Mouse (Mus musculus): ENCODE measurements around the gene Mrps25.

Mrps25 gene
- long read RNA-seq, experiment 1, full-length matches to known transcripts, result 52 of 53 reads
- long read RNA-seq, experiment 1, partial matches to known transcripts, result 0 of 53 reads
- long read RNA-seq, experiment 1, other reads (novel, unspliced or antisense), result 1 of 53 reads
- long read RNA-seq, experiment 2, full-length matches to known transcripts, result 68 of 71 reads
- long read RNA-seq, experiment 2, partial matches to known transcripts, result 1 of 71 reads
- long read RNA-seq, experiment 2, other reads (novel, unspliced or antisense), result 2 of 71 reads

DNA sequence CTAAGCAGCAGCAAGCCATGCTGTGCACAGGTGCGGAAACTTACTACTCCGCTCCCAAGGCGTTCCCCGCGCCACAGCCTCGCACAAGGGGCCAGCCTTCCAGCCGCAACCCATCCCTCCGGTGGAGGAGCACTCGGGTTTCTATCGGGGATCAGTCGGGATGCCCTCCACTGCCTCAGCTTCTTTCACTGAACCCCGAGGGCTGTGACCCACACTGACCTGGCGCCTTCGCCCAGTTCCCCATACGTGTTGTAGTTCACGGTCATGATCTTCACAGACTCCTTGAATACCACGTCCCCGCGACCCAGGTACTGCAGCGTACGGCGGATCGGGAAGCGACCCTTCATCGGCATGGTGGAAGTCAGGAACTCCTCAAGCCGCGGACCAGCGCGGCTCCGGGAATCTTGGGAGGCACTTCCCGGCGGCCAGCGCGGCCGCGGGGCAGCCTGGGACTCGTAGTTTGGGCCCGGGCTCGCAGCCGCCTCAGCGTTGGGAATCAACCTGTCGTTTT lies at the start of gene Mrps25:
Gene Mrps25 (minus strand): TSS at position 413 of the 511 bp plus-strand sequence.
- intact Hi-C loops (cut with DNase I), result loop anchor here (5.0 kb wide), 1 partner anchor 86 kb away; no protein-coding TSS in a partner anchor

DNA sequence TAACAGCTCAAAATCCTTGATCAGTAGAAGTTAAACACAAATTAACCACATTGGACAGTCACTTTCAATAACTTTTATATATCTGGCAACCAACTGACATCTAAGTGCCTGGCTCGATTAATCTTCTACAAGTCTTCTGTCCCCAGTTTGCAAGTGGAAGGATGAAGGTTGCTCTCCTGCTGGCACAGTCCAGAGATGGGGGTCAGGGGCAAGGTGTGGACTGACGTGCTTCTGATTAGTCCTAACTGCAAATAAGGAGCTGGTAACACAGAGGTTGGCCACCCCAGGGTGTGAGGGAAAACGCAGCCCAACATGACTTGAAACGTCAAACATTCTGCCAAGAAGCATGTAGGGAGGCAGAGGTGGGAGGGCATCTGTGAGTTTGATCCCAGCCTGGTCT lies 47.9 kb upstream of the Mrps25 start:
- intact Hi-C loops (cut with DNase I), result no loop called here

DNA sequence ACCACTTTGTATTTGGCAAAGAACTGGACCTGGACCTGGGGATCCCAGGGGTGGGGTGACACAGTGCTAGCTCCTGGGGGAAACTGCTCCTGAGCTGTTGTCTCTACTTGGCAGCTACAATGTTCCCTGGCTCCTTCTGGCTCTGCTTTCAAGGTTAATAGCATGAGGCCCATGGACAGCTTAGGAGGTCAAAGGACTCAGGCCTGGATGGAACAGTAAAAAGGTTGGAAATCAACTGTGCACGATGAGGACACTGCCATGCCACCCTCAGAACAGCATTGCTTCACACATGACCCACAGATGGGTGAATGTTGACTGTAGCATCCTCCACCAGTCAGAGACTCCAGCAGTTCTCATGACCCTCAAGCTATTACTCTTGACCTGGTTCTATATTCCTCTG lies 47.5 kb upstream of the Mrps25 start:
- intact Hi-C loops (cut with DNase I), result no loop called here

DNA sequence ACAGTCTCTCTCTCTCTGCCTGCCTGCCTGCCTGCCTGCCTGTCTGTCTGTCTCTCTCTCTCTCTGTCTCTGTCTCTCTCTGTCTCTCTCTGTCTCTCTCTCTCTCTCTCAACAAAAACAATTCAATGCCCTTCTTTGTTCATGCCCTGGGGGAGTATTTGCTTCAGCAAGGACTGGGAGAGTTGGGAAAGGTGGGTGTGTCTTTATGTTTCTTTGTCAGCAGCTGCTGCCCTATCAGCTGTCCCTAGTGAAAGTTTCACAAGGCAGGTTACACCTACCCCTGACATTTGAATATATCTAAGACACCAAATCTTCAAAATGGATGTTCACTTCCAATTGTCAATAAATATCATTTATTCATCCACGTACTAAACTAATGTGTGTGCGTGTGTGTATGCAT lies 45.8 kb upstream of the Mrps25 start:
- intact Hi-C loops (cut with DNase I), result no loop called here

DNA sequence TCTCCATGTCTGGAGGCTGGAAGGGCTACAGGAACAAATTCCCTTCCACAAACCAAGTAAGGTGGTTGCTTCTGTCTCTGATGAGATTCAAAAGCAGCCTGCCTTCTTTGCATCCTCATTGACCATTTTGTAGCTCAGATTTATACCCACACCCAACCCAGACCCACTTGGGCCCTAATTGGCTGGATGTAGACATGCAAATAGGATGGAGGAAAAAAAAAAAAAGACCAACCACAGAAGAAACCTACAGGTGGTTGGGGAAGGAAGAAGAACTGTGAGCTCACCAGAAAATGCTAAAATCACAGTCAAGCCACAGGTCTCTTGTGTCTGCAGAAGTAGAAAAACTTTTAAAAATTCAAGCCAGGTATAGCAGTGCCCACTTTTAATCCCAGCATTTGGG lies 45.3 kb upstream of the Mrps25 start:
- intact Hi-C loops (cut with DNase I), result no loop called here

DNA sequence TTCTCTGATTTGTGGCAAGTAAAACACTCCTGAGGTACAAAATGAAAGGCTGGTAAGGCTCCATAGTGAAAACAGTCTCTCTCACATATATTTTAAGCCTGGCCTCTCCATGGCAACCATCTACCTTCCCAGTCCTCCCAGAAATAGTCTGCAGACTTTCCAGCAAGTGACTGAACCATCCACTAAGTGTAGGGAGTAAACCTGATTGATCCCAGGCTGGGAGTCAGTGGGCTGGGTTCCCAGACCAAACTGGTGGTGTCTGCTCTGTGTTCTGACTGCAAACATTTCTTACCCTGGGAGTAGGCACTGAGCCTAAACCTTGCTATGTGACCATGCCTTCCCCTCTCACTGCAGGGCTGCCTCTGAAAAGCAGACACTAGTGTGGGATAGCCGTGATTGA lies 41.1 kb upstream of the Mrps25 start:
- intact Hi-C loops (cut with DNase I), result no loop called here

DNA sequence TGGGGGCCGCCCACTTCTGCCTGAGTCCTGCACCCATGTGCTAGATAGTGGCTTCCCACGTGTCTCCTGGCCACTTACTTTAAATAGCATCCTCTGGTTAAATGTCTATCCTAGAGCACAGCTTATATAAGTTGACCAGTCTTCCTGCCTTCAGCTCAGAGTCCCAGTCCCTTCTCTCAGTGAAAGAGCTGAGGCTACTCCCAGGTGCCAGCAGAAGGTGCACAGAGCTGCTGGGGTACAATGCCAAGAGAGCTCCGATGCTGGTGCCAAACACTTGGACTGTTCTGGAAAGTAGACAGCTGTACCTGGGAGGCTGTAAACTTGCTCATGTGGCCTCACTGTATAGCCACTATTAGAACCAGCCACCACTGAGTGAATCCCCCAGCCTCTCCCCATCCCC lies 38.2 kb upstream of the Mrps25 start:
- intact Hi-C loops (cut with DNase I), result no loop called here

DNA sequence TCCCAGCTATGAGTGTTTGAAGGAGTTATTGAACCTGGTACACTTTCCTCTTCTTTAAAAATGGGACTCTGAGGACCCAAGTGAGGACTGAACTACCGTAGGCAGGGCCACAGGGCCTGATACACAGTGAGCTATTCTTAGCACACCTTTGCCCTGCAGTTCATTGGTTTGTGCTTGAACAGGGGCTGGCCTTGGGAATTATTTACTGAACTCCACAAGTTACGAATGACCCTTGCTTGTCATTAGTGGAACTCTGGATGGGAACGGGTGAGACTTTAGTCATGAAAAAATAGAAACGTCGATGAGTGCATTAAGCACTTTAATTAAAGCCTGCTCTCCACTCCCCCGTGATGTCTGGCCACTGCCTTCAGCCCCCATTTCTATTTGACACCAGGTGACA lies 37.8 kb upstream of the Mrps25 start:
- intact Hi-C loops (cut with DNase I), result no loop called here

DNA sequence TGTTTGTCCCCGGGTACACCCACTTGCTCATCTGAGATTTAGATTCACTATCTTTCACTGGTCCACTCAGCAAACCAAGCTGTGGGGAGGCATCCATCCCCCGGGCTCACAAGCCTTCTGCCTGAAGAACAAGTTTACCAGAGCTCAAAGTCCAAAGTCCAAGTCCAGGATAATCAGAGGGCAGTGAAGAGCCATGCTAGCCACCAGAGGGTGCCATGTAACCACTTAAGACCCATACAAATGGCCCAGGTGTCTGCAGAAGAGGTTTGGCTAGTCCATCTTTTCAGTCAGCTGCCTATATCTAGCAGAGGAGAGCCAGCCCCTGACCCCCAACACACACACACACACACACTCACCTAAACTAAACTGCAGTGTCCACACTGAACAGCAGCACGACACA lies 35.6 kb upstream of the Mrps25 start:
- intact Hi-C loops (cut with DNase I), result loop anchor here (1.0 kb wide), 1 partner anchor 50 kb away; no protein-coding TSS in a partner anchor

DNA sequence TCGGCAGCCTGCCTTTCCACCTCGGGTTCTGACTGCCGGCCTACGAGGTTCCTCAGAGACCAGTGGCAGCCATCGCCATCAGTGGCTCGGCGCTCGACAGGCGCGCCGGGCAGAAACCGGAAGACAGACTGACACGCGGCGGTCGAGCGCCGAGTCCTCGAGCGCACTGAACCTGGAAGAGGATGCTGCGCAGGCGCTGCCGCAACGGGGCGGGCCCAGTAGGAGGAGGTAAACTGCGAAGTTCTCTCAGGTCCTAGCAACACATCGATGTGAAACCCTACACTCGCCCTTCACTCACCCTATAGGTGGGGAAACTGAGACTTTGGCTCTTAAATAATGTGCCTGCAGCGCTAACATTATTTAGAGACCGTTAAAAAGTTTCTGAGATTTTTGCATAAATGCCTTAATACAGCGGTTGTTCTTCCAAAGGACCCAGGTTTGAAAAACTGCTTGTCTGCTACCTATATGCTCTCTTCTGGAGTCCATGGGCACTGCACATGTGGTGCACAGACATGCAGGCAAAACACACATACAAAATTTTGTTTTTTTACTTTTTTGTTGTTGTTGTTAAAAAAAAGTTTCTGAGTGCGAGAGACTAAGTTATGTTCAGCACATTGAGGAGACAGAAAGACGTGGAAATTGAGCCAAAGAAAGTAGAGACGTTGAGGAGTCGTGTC lies 31.1 kb upstream of the Mrps25 start, which contains the start of gene Rbsn:
Gene Rbsn (minus strand): TSS at position 153 of the 677 bp plus-strand sequence.
- intact Hi-C loops (cut with DNase I), result no loop called here

DNA sequence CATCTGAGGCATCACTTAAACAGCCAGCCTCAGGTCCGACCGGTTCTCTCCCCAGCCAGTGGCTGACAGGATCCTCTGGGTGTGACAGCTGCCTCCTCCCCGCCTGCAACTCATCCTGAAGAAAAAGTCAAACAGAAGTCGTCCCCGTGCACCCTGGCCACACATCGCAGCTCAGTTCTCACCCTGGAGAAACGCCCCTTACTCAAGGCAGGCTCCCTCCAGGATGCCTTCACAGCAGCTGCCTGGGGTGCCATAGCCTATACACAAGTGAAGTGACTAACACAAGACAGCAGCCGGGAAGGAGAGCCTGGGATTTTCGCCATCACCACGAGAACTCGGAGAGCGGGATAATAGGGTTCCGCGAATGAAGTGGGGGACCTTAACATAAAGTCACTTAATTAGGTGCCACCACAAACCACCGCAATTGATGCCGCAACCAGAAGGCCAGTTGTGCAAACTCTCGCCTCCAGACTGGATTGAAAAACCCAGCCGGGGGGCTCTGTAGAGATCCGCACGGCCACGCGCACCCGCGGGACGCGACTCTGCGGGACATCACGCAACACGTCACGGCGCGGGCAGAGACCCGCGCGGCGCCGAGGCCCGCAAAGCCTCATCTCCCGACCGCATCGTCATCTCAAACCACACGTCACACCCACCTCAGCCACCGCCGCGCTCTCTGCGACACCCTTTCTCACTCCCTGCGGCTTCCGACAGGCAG lies 30.4 kb upstream of the Mrps25 start:
- intact Hi-C loops (cut with DNase I), result no loop called here

DNA sequence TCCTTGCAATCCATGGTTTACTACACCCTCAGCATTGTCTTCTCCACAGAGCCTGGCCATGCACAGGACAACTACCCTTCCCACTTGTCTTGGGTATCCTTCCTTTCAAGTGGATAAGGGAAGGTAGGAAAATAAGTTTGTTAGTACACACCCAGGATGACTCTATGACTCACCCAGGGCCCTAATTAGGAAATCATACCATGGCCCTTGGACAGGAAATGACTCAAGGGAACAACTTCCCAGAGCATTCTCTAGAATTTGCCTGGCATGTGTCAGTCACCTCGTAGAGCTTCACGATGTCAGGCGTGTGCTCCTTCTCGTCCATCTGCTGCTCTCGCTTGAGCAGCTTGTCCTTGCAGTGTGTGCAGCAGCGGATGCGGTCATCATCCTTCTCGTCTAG lies 15.6 kb upstream of the Mrps25 start:
- intact Hi-C loops (cut with DNase I), result no loop called here

DNA sequence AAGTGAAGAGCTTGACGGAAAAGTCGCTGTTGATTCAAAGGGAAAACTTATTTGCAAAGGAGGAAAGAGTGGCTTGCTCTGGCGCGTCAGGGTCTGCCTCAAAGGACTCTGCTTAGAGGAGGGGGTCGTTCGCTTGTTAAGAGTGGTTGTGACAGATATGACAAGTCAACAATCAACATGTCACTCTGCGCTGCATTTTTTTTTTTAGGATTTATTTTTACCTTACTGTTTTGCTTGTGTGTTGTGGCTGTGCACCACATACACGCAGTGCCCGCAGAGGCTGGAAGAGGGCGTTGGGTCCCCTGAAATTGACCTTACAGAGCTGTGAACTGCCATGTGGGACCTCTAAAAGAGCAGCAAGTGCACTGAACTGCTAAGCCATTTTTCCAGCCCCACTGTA lies 345 bp upstream of the Mrps25 start:
- intact Hi-C loops (cut with DNase I), result loop anchor here (5.0 kb wide), 1 partner anchor 87 kb away; no protein-coding TSS in a partner anchor

DNA sequence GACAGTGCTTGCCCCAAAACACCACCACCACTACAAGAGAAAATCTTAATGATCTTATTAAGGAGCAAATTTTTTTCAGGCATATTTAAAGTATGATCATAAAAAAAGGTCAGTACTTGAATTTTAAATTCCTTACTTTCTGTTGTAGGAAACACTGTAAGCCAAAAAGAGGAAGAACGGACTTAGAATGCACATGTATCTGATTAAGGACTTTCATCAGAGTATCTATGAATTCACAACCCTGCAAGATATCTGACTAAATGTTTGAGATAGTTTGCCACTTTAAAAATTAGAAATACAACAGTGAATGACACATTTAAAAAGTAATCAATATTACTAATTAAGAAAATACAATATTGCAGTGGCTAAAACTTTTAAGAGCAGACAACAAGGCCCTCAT lies 7.4 kb downstream of the Mrps25 start:
- intact Hi-C loops (cut with DNase I), result no loop called here

DNA sequence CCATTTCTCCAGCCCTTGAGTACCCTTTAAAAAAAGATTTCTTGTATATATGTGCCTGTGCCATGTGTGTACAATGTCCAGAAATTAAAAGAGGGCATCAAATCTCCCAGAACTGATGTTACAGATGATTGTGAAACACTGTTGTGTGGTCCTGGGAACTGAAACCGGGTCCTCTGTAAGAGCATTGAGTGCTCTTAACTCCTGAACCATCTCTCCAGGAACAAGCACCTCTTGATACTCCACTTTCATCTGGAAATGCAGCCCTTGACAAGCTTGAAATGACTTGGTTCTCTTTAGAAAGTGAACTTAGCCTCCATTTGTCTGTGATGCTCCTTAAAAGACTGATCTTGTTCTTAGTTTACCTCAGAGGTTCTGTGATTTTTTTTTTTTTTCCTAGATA lies 21.1 kb downstream of the Mrps25 start:
- intact Hi-C loops (cut with DNase I), result no loop called here

DNA sequence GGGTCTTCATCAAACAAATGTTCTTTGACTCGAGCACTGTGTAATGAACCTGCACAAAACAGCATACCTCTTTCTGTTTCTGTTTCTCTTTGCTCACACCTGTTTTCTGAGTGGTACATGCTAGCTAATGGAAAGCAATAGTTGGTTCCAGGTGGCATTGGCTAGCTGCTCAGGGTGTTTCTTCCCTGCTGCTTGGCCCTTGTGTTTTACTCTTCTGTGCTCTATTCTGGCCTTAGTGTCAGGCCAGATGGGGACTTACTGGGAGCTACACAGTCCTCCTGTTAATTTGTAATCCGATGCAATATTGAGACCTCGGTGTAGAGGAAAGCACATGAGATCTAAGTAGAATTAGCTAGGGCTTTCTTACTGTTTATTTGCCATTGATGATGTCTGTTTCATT lies 25.0 kb downstream of the Mrps25 start:
- intact Hi-C loops (cut with DNase I), result no loop called here

DNA sequence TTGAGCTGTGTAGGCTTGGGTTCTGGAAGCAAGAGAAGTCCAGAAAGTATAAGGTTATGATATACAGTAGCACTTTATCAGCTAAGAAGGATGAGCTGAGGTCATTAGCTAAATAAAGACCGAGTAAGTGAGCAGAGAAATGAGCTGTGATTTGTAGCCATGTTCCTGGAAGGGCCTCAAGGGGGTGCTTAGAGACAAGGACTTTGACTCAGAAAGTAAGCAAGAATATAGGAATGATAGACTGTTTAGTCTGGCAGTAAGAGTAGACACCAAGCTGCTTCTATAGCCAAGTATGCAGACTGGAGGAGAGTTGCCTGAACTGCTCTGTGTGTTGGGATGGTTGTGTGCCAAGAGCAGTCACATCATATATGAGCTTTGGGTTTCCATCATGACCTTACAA lies 30.1 kb downstream of the Mrps25 start:
- intact Hi-C loops (cut with DNase I), result no loop called here

DNA sequence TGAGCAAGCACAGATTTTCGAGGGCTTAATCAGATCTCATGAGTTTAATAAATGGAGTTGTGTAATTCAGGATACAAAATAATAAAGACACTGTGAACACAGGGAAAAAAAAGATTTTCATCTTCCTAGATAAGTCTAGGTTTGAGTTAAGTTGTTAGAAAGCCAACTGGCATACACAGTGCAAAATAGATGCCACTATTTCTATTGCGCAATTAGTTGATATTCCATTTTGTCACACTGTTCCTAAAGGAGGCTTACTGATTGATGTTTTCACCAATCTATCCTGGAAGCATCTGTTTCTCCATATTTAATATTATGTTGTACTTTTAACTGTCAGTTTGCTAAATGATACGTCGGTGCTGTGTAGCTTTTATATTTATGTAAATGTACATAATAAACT lies 38.0 kb downstream of the Mrps25 start:
- intact Hi-C loops (cut with DNase I), result loop anchor here (5.0 kb wide), 1 partner anchor 54 kb away; the partner anchor contains the start of gene Nr2c2

DNA sequence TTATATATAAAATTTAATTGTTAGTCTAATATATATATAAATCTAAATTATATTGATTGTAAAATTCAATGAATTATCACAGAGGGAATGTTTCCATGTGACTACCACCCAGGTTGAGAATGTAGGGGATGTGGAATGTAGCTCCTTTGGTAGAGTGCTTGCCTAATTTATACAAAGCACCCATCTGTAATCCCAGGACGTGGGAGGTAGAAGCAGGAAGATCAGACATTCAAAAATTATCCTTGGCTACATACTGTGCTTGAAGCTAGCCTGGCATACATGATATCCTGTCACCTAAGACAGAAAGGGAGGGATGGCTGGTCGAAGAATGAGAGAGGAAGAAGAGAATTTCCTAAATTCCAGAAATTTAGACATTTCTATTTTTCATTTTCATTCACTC lies 47.5 kb downstream of the Mrps25 start:
- intact Hi-C loops (cut with DNase I), result no loop called here

DNA sequence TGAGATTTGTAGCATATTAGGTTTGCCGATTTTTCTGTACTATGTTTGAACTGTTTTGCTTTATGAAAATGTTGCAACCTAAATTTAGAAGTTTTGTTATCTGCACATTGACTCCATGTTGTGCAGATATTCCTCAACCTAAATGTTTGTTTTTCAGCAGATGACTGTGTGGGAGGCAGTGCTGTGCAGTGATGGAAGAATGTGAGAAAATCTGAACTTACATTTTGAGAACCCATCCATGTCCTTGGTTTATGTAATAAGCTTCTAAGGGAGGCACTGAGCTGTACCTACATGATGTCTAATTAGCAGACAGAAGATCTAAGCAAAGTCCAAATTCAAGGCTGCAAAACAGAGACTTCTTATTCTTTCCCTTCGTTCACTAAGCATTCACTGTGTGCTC lies 50.2 kb downstream of the Mrps25 start:
- intact Hi-C loops (cut with DNase I), result no loop called here

DNA sequence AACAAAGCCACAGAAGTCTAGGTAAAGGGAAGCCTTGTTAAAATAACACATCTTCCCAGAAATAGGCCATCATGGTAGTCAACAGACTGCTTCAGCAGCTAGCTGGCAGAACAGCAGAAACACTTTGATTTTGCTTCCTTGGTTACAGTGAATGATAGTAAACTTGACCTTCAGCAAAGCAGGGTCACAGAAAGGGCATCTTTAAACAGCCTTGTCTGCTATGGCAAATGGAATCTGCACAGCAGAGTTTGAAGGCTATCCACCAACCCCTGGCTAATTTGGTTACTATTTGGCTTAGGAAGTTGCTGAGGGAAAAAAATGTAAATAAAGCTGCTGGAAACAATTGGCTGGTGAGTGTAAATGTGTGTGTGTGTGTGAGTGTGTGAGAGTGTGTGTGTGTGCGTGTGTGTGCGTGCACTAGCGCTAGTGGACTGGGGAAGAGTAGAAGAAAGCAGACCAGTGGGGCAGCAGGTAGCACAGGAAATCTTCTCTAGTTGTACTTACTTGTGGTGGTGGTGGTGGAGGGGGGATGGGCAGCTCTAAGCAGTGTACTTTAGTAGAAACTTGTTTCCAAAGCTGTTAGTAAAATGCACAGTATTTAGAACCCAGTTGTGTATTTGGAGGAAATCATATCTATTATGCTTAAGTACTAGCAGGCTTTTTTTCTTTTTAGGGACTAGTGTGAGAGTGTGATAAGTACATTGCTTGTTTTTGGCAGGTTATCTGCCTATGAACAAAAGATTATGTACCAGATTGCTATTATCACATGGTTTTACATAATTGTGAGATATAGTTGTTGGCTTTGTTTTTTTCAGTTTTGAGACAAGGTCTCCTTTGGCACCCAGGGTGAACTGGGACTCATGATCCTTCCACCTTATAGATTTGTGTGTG lies 51.6 kb downstream of the Mrps25 start:
- intact Hi-C loops (cut with DNase I), result no loop called here
